Mouse (Mus musculus) midbrain, embryonic 15.5 days (tissue): ENCODE results near the gene Tnfsf13. TPM values are rescaled to one million over a fixed set of nuclear protein-coding genes. Genes with fewer than 3 reads are reported as not detected.

Source experiments
- ATAC-seq: fragments of 200-750 bp; cut with Nextera tagmentation; replicated peaks from 2 replicates; pipeline ENCODE4 v1.8.0; 2017; ENCODE audit warnings: moderate TSS enrichment
- H3K27ac ChIP-seq: fragments of 300-500 bp; sonication (generic); 2 replicates; pipeline ENCODE4 v1.5.1; 2015; ENCODE audit warnings: mild to moderate bottlenecking, inconsistent platforms
- H3K27me3 ChIP-seq: fragments of 300-500 bp; sonication (generic); replicated peaks from 2 replicates; pipeline ENCODE4 v1.6.1; 2015; ENCODE audit warnings: inconsistent platforms
- H3K36me3 ChIP-seq: fragments of 300-500 bp; sonication (generic); replicated peaks from 2 replicates; pipeline ENCODE4 v1.6.1; 2015; ENCODE audit warnings: inconsistent platforms
- H3K4me1 ChIP-seq: fragments of 300-500 bp; sonication (generic); 2 replicates; pipeline ENCODE4 v1.6.1; 2015; ENCODE audit warnings: inconsistent platforms
- H3K4me2 ChIP-seq: fragments of 300-500 bp; sonication (generic); 2 replicates; pipeline ENCODE4 v1.6.1; 2015; ENCODE audit warnings: inconsistent platforms, mild to moderate bottlenecking, moderate library complexity
- H3K4me3 ChIP-seq: fragments of 300-500 bp; sonication (generic); 2 replicates; pipeline ENCODE4 v1.5.1; 2015; ENCODE audit warnings: mild to moderate bottlenecking, inconsistent platforms
- H3K9ac ChIP-seq: fragments of 300-500 bp; sonication (generic); 2 replicates; pipeline ENCODE4 v1.6.1; 2015; ENCODE audit warnings: mild to moderate bottlenecking, inconsistent platforms
- H3K9me3 ChIP-seq: fragments of 300-500 bp; sonication (generic); 2 replicates; pipeline ENCODE4 v1.6.1; 2016; ENCODE audit warnings: inconsistent platforms
- WGBS: fragments of 180-500 bp; shearing (Covaris S2); methylation state at CpG from one replicate; pipeline ENCODE4 v1.1.7; 2015; ENCODE audit warnings: mixed read lengths; 5-methylcytosine and 5-hydroxymethylcytosine counted together
- microRNA counts: library from miRNA; unstranded; fragments of <30 nt; microRNA quantifications from one replicate; lab custom pipeline; 2016
- microRNA-seq: library from miRNA; unstranded; fragments of <30 nt; microRNA quantifications from one replicate; pipeline ENCODE4, GENCODE M21; 2016
- polyA plus RNA-seq: library from polyadenylated mRNA; unstranded; fragments of >200 nt; fragmentation: Nextera tagmentation; extraction: Ambion mirVana; gene quantifications from 2 replicates; pipeline ENCODE4 v1.2.1, GENCODE M21; 2015

Gene Tnfsf13
- polyA plus RNA-seq, 1 experiment from 2014 or later: 0.68 TPM

DNA sequence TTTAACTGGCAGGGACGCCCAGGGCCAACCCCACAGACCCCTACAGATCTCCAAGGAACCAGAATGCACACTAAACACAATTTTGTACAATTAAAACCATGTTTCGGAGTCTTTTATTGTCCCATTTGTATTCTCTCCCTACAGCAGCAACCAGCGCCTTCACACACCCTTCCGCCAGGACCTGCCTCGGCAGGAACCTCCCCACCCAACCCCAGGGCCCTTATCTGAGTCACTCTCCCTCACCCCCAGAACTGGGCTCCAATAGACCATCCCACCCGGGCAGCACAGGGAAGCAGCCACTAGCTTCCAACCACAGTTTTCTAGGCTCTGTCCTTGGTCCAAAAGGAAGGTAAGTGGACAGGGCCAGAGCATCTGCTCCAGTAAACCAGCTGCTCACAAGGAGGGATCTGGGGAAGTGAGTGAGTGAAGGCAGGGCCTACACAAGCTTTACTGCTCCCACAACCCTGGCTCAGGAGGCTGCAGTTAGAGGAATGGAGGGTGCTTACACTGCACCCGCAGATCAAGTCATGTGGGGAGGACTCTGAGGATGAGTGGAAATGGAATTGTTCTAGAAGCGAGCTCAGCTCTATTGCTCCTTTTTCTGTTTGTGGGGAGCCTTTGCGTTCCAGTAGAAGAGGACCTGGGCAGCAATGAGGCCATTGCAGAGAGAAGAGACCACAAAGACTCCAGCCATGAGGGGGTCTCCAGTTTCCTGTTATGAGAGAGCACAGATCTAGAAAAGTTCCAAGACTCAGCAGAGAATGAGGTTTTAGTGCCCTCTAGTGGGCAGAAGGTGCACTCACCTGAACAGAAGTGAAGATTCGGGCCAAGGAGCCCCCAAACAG, 28.7 kb downstream of the Tnfsf13 start:
- Histone ChIP-seq H3K27ac (no peak overlapping the region), H3K9me3 (no peaks in the 10 kb centered on the region), H3K9ac (no peak overlapping the region), H3K36me3 (peaks cover 32% of the 10 kb centered on the region), H3K27me3 (no peaks in the 10 kb centered on the region), H3K4me1 (peaks cover 26% of the 10 kb centered on the region), H3K4me3 (no peak overlapping the region), H3K4me2 (no peak overlapping the region)
- 83% methylated on average over 10 of the region's 10 CpGs for WGBS
- no peak for ATAC-seq

- Histone ChIP-seq H3K9ac (no peak overlapping the region), H3K27me3 (no peaks in the 10 kb centered on the region), H3K4me3 (no peak overlapping the region), H3K27ac (no peak overlapping the region), H3K4me2 (no peak overlapping the region), H3K9me3 (no peaks in the 10 kb centered on the region), H3K4me1 (peaks cover 18% of the 10 kb centered on the region), H3K36me3 (peaks cover 38% of the 10 kb centered on the region)
- WGBS: 89% methylated on average over 5 of the region's 5 CpGs
- ATAC-seq: no peak
Observed at GRCm38 (mm10) chr11:69656065-69656455, 29.5 kb downstream of the Tnfsf13 start.

GRCm38 (mm10) chr11:69655264-69656064, 30.1 kb downstream of the Tnfsf13 start, which contains the start of gene Sox15:
Gene Sox15 (plus strand): TSS chr11:69655314.
- no peak within 1 kb of the TSS for H3K4me2 ChIP-seq
- H3K36me3 ChIP-seq: peaks cover 44% of the 10 kb centered on the region
- peak; percentile 57; the same call in 1 of the 2 replicates for ATAC-seq
- WGBS: 23% methylated on average over 34 of the region's 34 CpGs
- peaks cover 13% of the 10 kb centered on the region for H3K4me1 ChIP-seq
- no peak within 1 kb of the TSS for H3K27ac ChIP-seq
- H3K27me3 ChIP-seq: no peaks in the 10 kb centered on the region
- no peak within 1 kb of the TSS for H3K9ac ChIP-seq
- no peak within 1 kb of the TSS for H3K4me3 ChIP-seq
- H3K9me3 ChIP-seq: no peaks in the 10 kb centered on the region

DNA sequence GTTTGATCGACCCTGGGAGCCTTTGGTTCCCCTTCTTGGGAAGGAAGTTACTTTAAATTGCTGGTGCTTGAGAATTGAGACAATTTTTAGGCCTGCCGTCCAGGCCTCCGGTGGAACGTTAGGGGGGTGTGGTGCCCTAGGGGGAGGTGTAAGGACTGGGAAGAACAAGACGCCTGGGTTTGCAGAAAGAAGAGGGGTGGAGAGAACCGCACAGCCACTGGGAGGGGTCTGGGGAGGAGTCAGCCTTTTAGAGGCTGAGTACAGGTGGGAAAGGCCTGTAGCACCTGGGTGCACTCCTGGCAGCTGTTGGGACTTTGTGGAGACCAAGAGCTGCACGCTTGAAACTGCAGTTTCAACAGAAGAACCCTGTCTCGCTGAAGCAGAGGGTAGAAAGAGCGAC, 30.8 kb downstream of the Tnfsf13 start:
- Histone ChIP-seq H3K27ac (no peak overlapping the region), H3K4me1 (peaks cover 9% of the 10 kb centered on the region), H3K27me3 (no peaks in the 10 kb centered on the region), H3K4me3 (no peak overlapping the region), H3K9ac (no peak overlapping the region), H3K9me3 (no peaks in the 10 kb centered on the region), H3K4me2 (no peak overlapping the region), H3K36me3 (peaks cover 51% of the 10 kb centered on the region)
- ATAC-seq: no peak
- WGBS: 47% methylated on average over 9 of the region's 9 CpGs

DNA sequence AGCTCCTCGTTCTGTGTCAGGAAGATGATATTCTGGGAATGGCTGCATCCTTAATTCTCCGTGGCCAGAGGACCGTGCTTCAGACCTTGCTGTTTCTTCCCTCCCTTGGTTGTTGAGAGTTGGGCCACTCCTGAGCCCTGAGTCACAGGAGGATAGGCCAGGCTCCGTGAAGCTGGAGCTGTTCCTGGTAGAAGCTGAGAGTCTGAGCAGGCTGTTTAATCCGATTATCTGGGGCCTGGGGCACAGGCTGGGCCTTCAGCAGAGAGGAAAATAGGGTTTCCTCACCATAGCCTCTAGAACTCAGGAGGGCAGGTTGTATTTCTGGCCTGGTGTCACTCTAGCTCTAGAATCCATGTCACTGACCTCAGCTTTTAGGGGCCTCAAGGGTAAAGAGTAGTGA, 32.2 kb downstream of the Tnfsf13 start:
- ATAC-seq: no peak
- no peak overlapping the region for H3K9ac ChIP-seq
- peak overlapping the region; percentile 43; the same call in 1 of the 2 replicates for H3K27ac ChIP-seq
- H3K36me3 ChIP-seq: peaks cover 58% of the 10 kb centered on the region
- H3K4me1 ChIP-seq: peaks cover 9% of the 10 kb centered on the region
- no peaks in the 10 kb centered on the region for H3K9me3 ChIP-seq
- no peak overlapping the region for H3K4me2 ChIP-seq
- H3K27me3 ChIP-seq: no peaks in the 10 kb centered on the region
- H3K4me3 ChIP-seq: no peak overlapping the region
- 53% methylated on average over 5 of the region's 5 CpGs for WGBS

DNA sequence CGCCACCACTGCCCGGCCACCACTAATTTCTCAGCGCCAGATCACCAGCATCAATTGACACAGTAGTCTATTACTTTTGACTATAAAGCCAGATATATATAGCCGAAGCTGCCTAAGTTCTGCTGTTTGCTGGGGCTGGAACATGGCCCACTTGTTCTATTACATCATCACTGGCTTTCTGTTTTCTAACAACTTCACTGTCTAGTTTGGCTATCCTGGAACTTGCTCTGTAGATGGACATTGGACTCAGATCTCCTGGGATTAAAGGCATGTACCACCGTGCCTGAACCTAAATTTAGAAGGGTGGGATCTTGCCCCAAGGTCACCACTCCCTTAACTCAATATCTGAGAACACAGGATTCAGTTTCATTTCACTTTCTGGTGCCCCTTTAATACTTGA, 39.7 kb downstream of the Tnfsf13 start:
- peaks cover 86% of the 10 kb centered on the region for H3K36me3 ChIP-seq
- H3K4me1 ChIP-seq: no peaks in the 10 kb centered on the region
- H3K9ac ChIP-seq: no peak overlapping the region
- no peaks in the 10 kb centered on the region for H3K9me3 ChIP-seq
- WGBS: 92% methylated on average over 5 of the region's 5 CpGs
- H3K4me2 ChIP-seq: no peak overlapping the region
- no peaks in the 10 kb centered on the region for H3K27me3 ChIP-seq
- no peak for ATAC-seq
- H3K27ac ChIP-seq: no peak overlapping the region
- no peak overlapping the region for H3K4me3 ChIP-seq

- Histone ChIP-seq H3K4me2 (peak overlapping the region; percentile 59), H3K27ac (no peak overlapping the region), H3K27me3 (no peaks in the 10 kb centered on the region), H3K4me1 (peaks cover 39% of the 10 kb centered on the region), H3K36me3 (peaks cover 7% of the 10 kb centered on the region; the same call in 1 of the 2 replicates), H3K9ac (no peak overlapping the region), H3K9me3 (no peaks in the 10 kb centered on the region), H3K4me3 (no peak overlapping the region)
- WGBS: 83% methylated on average over 3 of the region's 3 CpGs
- ATAC-seq: no peak
Observed at GRCm38 (mm10) chr11:69635471-69635870, 50.1 kb downstream of the Tnfsf13 start.

- no peaks in the 10 kb centered on the region for H3K9me3 ChIP-seq
- H3K4me1 ChIP-seq: peaks cover 39% of the 10 kb centered on the region
- no peaks in the 10 kb centered on the region; the same call in 1 of the 2 replicates for H3K36me3 ChIP-seq
- ATAC-seq: peak; percentile 64
- no peaks in the 10 kb centered on the region for H3K27me3 ChIP-seq
- H3K27ac ChIP-seq: peak overlapping the region; percentile 95
- H3K4me3 ChIP-seq: peak overlapping the region; percentile 92
- H3K9ac ChIP-seq: peak overlapping the region; percentile 98
- WGBS: under 1% methylated on average over 33 of the region's 50 CpGs
- H3K4me2 ChIP-seq: peak overlapping the region; percentile 59
Observed at GRCm38 (mm10) chr11:69633128-69633866, 52.3 kb downstream of the Tnfsf13 start.

MicroRNA genes within 50 kb of the gene (microRNA counts, 519-probe panel; counts per million panel counts)
- not detected for microRNA mmu-miR-1934 (lab: Ali Mortazavi, UCI)
- 2,290 counts per million, percentile 34 among the panel's probes with 10 or more counts for microRNA mmu-miR-467f (lab: Ali Mortazavi, UCI)

Small RNAs within 50 kb of the gene (microRNA-seq; reads per million reads assigned to microRNA genes)
- gene Mir1934: 2.6 reads per million, percentile 11 among the genes with 10 or more reads in this experiment
- gene Mir467f: not detected

Other genes with a start within 250 kb of the Tnfsf13 start
- 4.5 and 5.7 TPM in 2 replicates for gene Dnah2, start 136.7 kb downstream of the Tnfsf13 start, polyA plus RNA-seq
- gene Efnb3, start 125.6 kb downstream of the Tnfsf13 start, polyA plus RNA-seq: 178 and 188 TPM in 2 replicates
- gene Wrap53, start 105.5 kb downstream of the Tnfsf13 start, polyA plus RNA-seq: 21.4 and 23.2 TPM in 2 replicates
- 60.4 and 70.1 TPM in 2 replicates for gene Trp53, start 105.4 kb downstream of the Tnfsf13 start, polyA plus RNA-seq
- gene Atp1b2, start 79.8 kb downstream of the Tnfsf13 start, polyA plus RNA-seq: 60.0 and 60.9 TPM in 2 replicates
- not detected in 2 replicates for gene Shbg, start 67.9 kb downstream of the Tnfsf13 start, polyA plus RNA-seq
- 23.5 and 24.9 TPM in 2 replicates for gene Sat2, start 63.8 kb downstream of the Tnfsf13 start, polyA plus RNA-seq
- 40.6 and 47.0 TPM in 2 replicates for gene Fxr2, start 52.8 kb downstream of the Tnfsf13 start, polyA plus RNA-seq
- 0.20 TPM in 1 of 2 replicates, not detected in the other for gene Sox15, start 30.5 kb downstream of the Tnfsf13 start, polyA plus RNA-seq
- gene Mpdu1, start 23.1 kb downstream of the Tnfsf13 start, polyA plus RNA-seq: 99.9 and 108 TPM in 2 replicates
- gene Cd68, start 19.6 kb downstream of the Tnfsf13 start, polyA plus RNA-seq: 9.4 and 10.4 TPM in 2 replicates
- 460 and 473 TPM in 2 replicates for gene Eif4a1, start 13.4 kb downstream of the Tnfsf13 start, polyA plus RNA-seq
- gene Senp3, start 3.7 kb downstream of the Tnfsf13 start, polyA plus RNA-seq: 116 and 122 TPM in 2 replicates
- gene Tnfsf12, start 10.1 kb upstream of the Tnfsf13 start, polyA plus RNA-seq: 2.0 and 2.4 TPM in 2 replicates
- gene Tnfsfm13, start 10.3 kb upstream of the Tnfsf13 start, polyA plus RNA-seq: 1.2 and 1.8 TPM in 2 replicates
- 15.9 and 17.4 TPM in 2 replicates for gene Polr2a, start 72.9 kb upstream of the Tnfsf13 start, polyA plus RNA-seq
- 0.17 and 0.26 TPM in 2 replicates for gene Slc35g3, start 76.2 kb upstream of the Tnfsf13 start, polyA plus RNA-seq
- gene Zbtb4, start 80.1 kb upstream of the Tnfsf13 start, polyA plus RNA-seq: 4.1 and 4.3 TPM in 2 replicates
- 0.98 and 1.2 TPM in 2 replicates for gene Chrnb1, start 110.2 kb upstream of the Tnfsf13 start, polyA plus RNA-seq
- gene Fgf11, start 116.1 kb upstream of the Tnfsf13 start, polyA plus RNA-seq: 3.7 and 4.5 TPM in 2 replicates
- gene Tmem102, start 119.8 kb upstream of the Tnfsf13 start, polyA plus RNA-seq: 0.74 and 0.86 TPM in 2 replicates
- not detected in 2 replicates for gene Gm39566, start 129.5 kb upstream of the Tnfsf13 start, polyA plus RNA-seq
- not detected in 2 replicates for gene Spem2, start 132.7 kb upstream of the Tnfsf13 start, polyA plus RNA-seq
- gene Spem1, start 136.4 kb upstream of the Tnfsf13 start, polyA plus RNA-seq: 0.55 and 0.65 TPM in 2 replicates
- gene Nlgn2, start 152.0 kb upstream of the Tnfsf13 start, polyA plus RNA-seq: 24.0 and 24.2 TPM in 2 replicates
- gene Tmem256, start 152.7 kb upstream of the Tnfsf13 start, polyA plus RNA-seq: 318 and 320 TPM in 2 replicates
- 52.3 and 53.5 TPM in 2 replicates for gene Plscr3, start 160.6 kb upstream of the Tnfsf13 start, polyA plus RNA-seq
- gene Tnk1, start 172.9 kb upstream of the Tnfsf13 start, polyA plus RNA-seq: 0.10 and 0.28 TPM in 2 replicates
- gene Tmem95, start 192.2 kb upstream of the Tnfsf13 start, polyA plus RNA-seq: not detected in 2 replicates
- 1.7 and 1.9 TPM in 2 replicates for gene Kctd11, start 195.6 kb upstream of the Tnfsf13 start, polyA plus RNA-seq
- 0.46 and 0.52 TPM in 2 replicates for gene Acap1, start 209.8 kb upstream of the Tnfsf13 start, polyA plus RNA-seq
- gene 2810408A11Rik, start 215.2 kb upstream of the Tnfsf13 start, polyA plus RNA-seq: 11.1 and 11.8 TPM in 2 replicates
- 23.2 and 24.2 TPM in 2 replicates for gene Neurl4, start 215.3 kb upstream of the Tnfsf13 start, polyA plus RNA-seq
- gene Gps2, start 228.1 kb upstream of the Tnfsf13 start, polyA plus RNA-seq: 77.6 and 86.6 TPM in 2 replicates
- gene Eif5a, start 236.2 kb upstream of the Tnfsf13 start, polyA plus RNA-seq: 1,022 and 1,040 TPM in 2 replicates